Mouse (Mus musculus): ENCODE data around the gene Zcchc7. TPM values are rescaled to one million over a fixed set of nuclear protein-coding genes. Genes with fewer than 3 reads are reported as not detected.

Gene Zcchc7
- polyA plus RNA-seq, 1 experiment from 2014 or later, result 43.6 TPM

- Histone ChIP-seq H3K9me3 (no peaks in the 10 kb centered on the region), H3K4me3 (no peak overlapping the region), H3K9ac (no peak overlapping the region), H3K27me3 (no peaks in the 10 kb centered on the region), H3K4me2 (no peak overlapping the region), H3K27ac (no peak overlapping the region), H3K36me3 (no peaks in the 10 kb centered on the region), H3K4me1 (no peaks in the 10 kb centered on the region)
- ATAC-seq (ENCODE audit: insufficient number of reproducible peaks, insufficient read depth, low FRiP score, low TSS enrichment, low read depth), result no peak
Observed at GRCm38 (mm10) chr4:44871591-44871990, 115.9 kb downstream of the Zcchc7 start.

- WGBS, result 92% methylated on average over 1 of the region's 1 CpGs
- ATAC-seq (ENCODE audit: insufficient number of reproducible peaks, insufficient read depth, low FRiP score, low TSS enrichment, low read depth), result no peak
- H3K4me1 ChIP-seq, result no peaks in the 10 kb centered on the region
Observed at GRCm38 (mm10) chr4:44872048-44872447, 116.4 kb downstream of the Zcchc7 start.

GRCm38 (mm10) chr4:44880065-44880623 lies 124.5 kb downstream of the Zcchc7 start:
- no peak overlapping the region for H3K4me3 ChIP-seq
- H3K9me3 ChIP-seq, result no peaks in the 10 kb centered on the region
- H3K4me2 ChIP-seq, result no peak overlapping the region
- no peak overlapping the region for H3K27ac ChIP-seq
- WGBS, result 21% methylated on average over 7 of the region's 7 CpGs
- peaks cover 5% of the 10 kb centered on the region; the same call in 1 of the 2 replicates for H3K4me1 ChIP-seq
- no peak for ATAC-seq (ENCODE audit: insufficient number of reproducible peaks, insufficient read depth, low FRiP score, low TSS enrichment, low read depth)
- H3K27me3 ChIP-seq, result no peaks in the 10 kb centered on the region
- H3K36me3 ChIP-seq, result no peaks in the 10 kb centered on the region
- H3K9ac ChIP-seq, result no peak overlapping the region

More at GRCm38 (mm10) chr4:44872048-44872447, 116.4 kb downstream of the Zcchc7 start:
- H3K9me3 ChIP-seq, result no peaks in the 10 kb centered on the region
- no peak overlapping the region for H3K4me2 ChIP-seq
- no peak overlapping the region for H3K4me3 ChIP-seq
- H3K36me3 ChIP-seq, result no peaks in the 10 kb centered on the region
- no peaks in the 10 kb centered on the region for H3K27me3 ChIP-seq
- H3K9ac ChIP-seq, result no peak overlapping the region
- H3K27ac ChIP-seq, result no peak overlapping the region

DNA sequence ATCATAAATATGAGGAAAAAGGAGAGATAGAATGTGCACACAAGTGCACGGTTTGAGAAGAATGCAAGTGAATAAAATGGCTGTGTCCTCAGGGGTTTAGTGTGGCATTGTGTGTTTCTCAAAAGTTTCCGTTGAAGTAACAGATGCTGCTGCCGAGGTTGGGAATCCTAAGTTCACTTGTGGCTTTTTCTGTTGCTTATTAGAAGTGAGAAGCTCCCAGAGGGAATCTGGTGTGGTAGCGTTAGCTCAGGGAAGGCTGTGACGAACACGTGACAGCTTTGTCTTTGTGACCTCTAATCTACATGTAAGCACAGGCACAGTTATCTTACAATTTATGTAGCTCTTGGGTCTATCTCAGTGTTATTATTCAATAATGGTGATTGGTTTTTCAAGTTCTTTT lies 130.5 kb downstream of the Zcchc7 start:
- ATAC-seq (ENCODE audit: insufficient number of reproducible peaks, insufficient read depth, low FRiP score, low TSS enrichment, low read depth), result no peak
- Histone ChIP-seq H3K27me3 (no peaks in the 10 kb centered on the region), H3K27ac (no peak overlapping the region), H3K4me2 (no peak overlapping the region), H3K36me3 (no peaks in the 10 kb centered on the region), H3K9me3 (no peaks in the 10 kb centered on the region), H3K4me3 (no peak overlapping the region), H3K4me1 (no peaks in the 10 kb centered on the region), H3K9ac (no peak overlapping the region)
- 50% methylated on average over 6 of the region's 6 CpGs for WGBS

DNA sequence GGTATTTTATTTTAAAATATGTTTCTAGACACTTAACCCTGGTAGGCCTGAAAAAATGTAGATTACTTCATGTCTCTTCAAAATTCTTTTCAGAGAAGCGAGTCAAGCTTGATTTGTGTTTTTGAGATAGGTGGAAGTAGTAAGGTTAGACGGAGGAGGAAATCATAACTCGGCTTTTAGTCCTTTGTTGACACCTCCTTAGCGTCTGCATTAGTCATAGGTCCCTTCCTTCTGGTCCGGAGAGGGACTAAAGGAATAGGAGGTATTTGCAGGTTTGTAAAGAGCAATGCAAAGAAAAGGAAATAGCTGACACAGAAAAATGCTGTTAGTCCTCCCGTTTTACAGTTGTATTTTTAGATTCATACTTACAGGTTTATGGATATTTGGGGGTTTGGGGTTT lies 135.7 kb downstream of the Zcchc7 start:
- Histone ChIP-seq H3K9me3 (no peaks in the 10 kb centered on the region), H3K4me3 (no peak overlapping the region), H3K36me3 (peaks cover 12% of the 10 kb centered on the region), H3K27me3 (no peaks in the 10 kb centered on the region), H3K9ac (no peak overlapping the region), H3K4me2 (no peak overlapping the region), H3K4me1 (no peaks in the 10 kb centered on the region), H3K27ac (no peak overlapping the region)
- 75% methylated on average over 6 of the region's 6 CpGs for WGBS
- ATAC-seq (ENCODE audit: insufficient number of reproducible peaks, insufficient read depth, low FRiP score, low TSS enrichment, low read depth), result no peak

DNA sequence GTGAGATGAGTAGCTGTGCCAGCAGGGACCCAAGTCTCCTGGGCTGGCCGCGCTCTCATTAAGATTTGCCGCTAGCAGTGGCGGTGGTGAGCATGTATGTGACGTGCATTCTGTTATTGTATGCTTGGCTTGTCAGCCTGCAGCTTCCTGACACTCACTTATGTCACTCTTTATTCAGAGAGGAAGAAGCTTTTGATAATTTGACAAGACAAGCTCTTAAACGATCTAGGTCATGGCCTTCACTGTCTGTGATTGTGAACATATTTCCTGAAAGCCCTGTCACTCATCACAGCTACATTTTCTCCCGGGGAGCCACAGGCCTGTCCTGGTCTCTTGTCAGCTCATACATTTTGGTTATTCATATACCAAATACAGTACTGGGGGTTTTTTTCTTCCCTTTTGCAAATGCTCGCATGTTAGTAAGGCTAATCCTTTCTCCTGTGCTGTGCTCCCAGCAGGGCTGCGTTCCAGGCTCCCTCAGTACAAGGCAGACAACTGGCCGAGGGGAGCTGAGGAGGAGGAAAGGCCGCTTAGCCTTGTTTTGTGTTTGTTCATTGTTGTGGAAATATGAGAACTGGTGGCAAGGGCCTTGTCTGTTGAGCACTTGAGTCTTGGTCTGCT lies 150.1 kb downstream of the Zcchc7 start:
- H3K9ac ChIP-seq, result no peak overlapping the region
- H3K4me1 ChIP-seq, result peaks cover 8% of the 10 kb centered on the region
- no peak overlapping the region for H3K27ac ChIP-seq
- no peak overlapping the region for H3K4me2 ChIP-seq
- no peaks in the 10 kb centered on the region for H3K9me3 ChIP-seq
- peaks cover 4% of the 10 kb centered on the region; the same call in 1 of the 2 replicates for H3K36me3 ChIP-seq
- no peak for ATAC-seq (ENCODE audit: insufficient number of reproducible peaks, insufficient read depth, low FRiP score, low TSS enrichment, low read depth)
- H3K4me3 ChIP-seq, result no peak overlapping the region
- no peaks in the 10 kb centered on the region for H3K27me3 ChIP-seq
- WGBS, result 27% methylated on average over 11 of the region's 11 CpGs

DNA sequence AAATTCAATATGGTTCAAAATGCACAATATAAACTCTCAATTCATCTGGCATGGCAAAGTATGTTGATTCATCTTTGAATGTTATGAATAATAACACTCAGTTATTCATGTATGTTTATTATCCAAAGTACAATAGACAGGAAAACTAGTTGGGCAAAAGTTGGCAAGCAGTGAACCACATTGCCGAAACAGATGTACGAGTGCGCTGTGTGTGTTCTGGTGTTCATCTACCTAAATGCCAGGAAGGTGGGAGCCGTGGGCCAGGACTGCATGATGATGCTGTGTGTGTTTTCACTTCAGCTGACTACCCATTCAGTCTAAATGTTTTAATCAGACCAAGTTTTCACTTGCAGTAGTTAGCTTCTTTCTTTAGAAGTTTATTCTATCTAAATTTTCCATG lies 150.7 kb downstream of the Zcchc7 start:
- Histone ChIP-seq H3K36me3 (peaks cover 4% of the 10 kb centered on the region; the same call in 1 of the 2 replicates), H3K4me2 (no peak overlapping the region), H3K4me1 (peaks cover 8% of the 10 kb centered on the region), H3K4me3 (no peak overlapping the region), H3K9me3 (no peaks in the 10 kb centered on the region), H3K27me3 (no peaks in the 10 kb centered on the region), H3K27ac (no peak overlapping the region), H3K9ac (no peak overlapping the region)
- no peak for ATAC-seq (ENCODE audit: insufficient number of reproducible peaks, insufficient read depth, low FRiP score, low TSS enrichment, low read depth)
- 72% methylated on average over 4 of the region's 4 CpGs for WGBS

DNA sequence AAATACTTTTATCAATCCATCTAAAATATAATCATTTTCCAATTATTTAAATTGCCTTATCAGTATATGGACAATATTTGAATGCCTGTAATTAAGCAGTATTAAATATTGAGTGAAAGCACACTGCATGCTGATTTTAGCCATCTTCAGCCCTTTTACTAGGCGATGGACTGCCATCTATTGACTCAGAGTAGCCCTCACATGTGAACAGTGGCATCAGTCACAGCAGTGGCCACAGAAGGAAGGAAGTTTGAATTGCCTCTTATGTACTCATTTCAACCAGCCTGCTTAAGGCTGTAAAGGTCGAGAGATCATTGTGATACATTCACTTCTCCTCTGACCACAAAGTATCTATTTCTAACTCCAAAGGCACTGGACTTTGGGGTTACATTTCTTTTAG lies 154.4 kb downstream of the Zcchc7 start:
- H3K27ac ChIP-seq, result no peak overlapping the region
- no peak overlapping the region for H3K4me3 ChIP-seq
- no peaks in the 10 kb centered on the region for H3K9me3 ChIP-seq
- ATAC-seq (ENCODE audit: insufficient number of reproducible peaks, insufficient read depth, low FRiP score, low TSS enrichment, low read depth), result no peak
- H3K4me2 ChIP-seq, result no peak overlapping the region
- no peak overlapping the region for H3K9ac ChIP-seq
- 47% methylated on average over 2 of the region's 2 CpGs for WGBS
- H3K4me1 ChIP-seq, result peaks cover 8% of the 10 kb centered on the region
- H3K27me3 ChIP-seq, result no peaks in the 10 kb centered on the region
- H3K36me3 ChIP-seq, result no peaks in the 10 kb centered on the region

DNA sequence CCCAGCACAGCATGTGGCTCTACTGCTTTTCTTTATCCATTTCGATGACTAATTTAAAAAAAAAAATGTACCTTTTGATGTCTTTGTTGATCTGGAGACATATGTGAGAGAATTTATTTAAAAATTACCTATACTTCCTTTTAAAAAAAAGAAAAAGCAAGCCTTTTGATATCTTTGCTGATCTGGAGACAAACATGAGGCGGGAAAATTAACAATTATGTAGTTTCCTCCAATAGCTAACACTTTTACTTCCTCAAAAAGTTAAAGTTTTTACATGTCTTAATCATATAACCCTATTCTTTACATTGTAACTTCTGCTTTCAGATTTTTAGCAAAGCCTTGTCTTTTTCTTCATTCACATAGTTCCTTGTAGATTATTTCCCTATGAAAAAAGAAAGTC lies 155.2 kb downstream of the Zcchc7 start:
- Histone ChIP-seq H3K36me3 (no peaks in the 10 kb centered on the region), H3K4me3 (no peak overlapping the region), H3K4me1 (peaks cover 3% of the 10 kb centered on the region), H3K27me3 (no peaks in the 10 kb centered on the region), H3K9ac (no peak overlapping the region), H3K4me2 (no peak overlapping the region), H3K9me3 (no peaks in the 10 kb centered on the region), H3K27ac (no peak overlapping the region)
- no peak for ATAC-seq (ENCODE audit: insufficient number of reproducible peaks, insufficient read depth, low FRiP score, low TSS enrichment, low read depth)
- WGBS, result 87% methylated on average over 2 of the region's 2 CpGs

DNA sequence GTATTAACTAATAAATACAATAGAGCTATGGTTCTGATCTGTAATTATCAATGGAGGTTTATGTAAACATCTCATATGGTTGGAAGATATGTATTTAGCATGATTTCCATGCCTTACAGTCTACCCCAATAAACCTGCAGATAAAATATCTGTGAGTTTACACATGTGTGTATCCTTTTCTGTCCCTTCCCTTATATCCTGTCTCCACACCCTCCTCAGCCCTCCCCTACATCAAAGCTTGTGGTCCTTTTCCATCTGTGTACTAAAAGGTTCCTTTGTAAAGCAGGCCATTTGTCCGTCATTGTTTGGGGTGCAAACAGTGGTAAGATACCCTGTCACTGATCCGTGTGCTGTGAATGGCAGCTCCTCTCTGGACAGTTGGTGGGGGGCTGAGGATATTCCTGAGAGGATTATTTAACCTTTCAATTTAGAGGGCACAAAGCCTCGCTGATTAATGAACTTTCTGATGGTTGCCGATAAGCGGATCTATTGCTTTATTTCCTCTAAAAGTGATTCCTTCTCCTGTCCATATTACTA lies 161.7 kb downstream of the Zcchc7 start:
- no peak overlapping the region for H3K27ac ChIP-seq
- H3K9ac ChIP-seq, result no peak overlapping the region
- ATAC-seq (ENCODE audit: insufficient number of reproducible peaks, insufficient read depth, low FRiP score, low TSS enrichment, low read depth), result no peak
- H3K4me1 ChIP-seq, result no peaks in the 10 kb centered on the region
- H3K27me3 ChIP-seq, result no peaks in the 10 kb centered on the region
- peaks cover 3% of the 10 kb centered on the region for H3K36me3 ChIP-seq
- 68% methylated on average over 5 of the region's 5 CpGs for WGBS
- H3K9me3 ChIP-seq, result no peaks in the 10 kb centered on the region
- no peak overlapping the region for H3K4me3 ChIP-seq
- H3K4me2 ChIP-seq, result no peak overlapping the region

- Histone ChIP-seq H3K9ac (no peak overlapping the region), H3K27me3 (no peaks in the 10 kb centered on the region)
- ATAC-seq (ENCODE audit: insufficient number of reproducible peaks, insufficient read depth, low FRiP score, low TSS enrichment, low read depth), result no peak
Observed at GRCm38 (mm10) chr4:44917907-44918306, 162.2 kb downstream of the Zcchc7 start.

GRCm38 (mm10) chr4:44920831-44921230 lies 165.2 kb downstream of the Zcchc7 start:
- no peak overlapping the region for H3K27ac ChIP-seq
- no peak overlapping the region for H3K4me3 ChIP-seq
- WGBS, result 71% methylated on average over 5 of the region's 5 CpGs
- H3K9me3 ChIP-seq, result no peaks in the 10 kb centered on the region
- no peak overlapping the region for H3K4me2 ChIP-seq
- ATAC-seq (ENCODE audit: insufficient number of reproducible peaks, insufficient read depth, low FRiP score, low TSS enrichment, low read depth), result no peak
- H3K27me3 ChIP-seq, result no peaks in the 10 kb centered on the region
- H3K4me1 ChIP-seq, result no peaks in the 10 kb centered on the region
- H3K9ac ChIP-seq, result no peak overlapping the region
- peaks cover 9% of the 10 kb centered on the region for H3K36me3 ChIP-seq

More at GRCm38 (mm10) chr4:44917907-44918306, 162.2 kb downstream of the Zcchc7 start:
- Histone ChIP-seq H3K4me2 (no peak overlapping the region), H3K27ac (no peak overlapping the region), H3K4me3 (no peak overlapping the region), H3K9me3 (no peaks in the 10 kb centered on the region), H3K36me3 (peaks cover 3% of the 10 kb centered on the region), H3K4me1 (no peaks in the 10 kb centered on the region)
- WGBS, result 71% methylated on average over 3 of the region's 3 CpGs
